Mouse (Mus musculus) lung, postnatal 4 days (tissue): ENCODE results near the gene Aldh2.
"Not testable (repeated sequence)": the region's sequence is repeated elsewhere in the genome, so short reads cannot be mapped to it uniquely, and the experiment has no call there.

ENCODE experiments used
- DNase-seq, 2 experiments: peaks; one replicate each; pipeline ENCODE4 v3.0.0; 2021

Gene Aldh2

DNA sequence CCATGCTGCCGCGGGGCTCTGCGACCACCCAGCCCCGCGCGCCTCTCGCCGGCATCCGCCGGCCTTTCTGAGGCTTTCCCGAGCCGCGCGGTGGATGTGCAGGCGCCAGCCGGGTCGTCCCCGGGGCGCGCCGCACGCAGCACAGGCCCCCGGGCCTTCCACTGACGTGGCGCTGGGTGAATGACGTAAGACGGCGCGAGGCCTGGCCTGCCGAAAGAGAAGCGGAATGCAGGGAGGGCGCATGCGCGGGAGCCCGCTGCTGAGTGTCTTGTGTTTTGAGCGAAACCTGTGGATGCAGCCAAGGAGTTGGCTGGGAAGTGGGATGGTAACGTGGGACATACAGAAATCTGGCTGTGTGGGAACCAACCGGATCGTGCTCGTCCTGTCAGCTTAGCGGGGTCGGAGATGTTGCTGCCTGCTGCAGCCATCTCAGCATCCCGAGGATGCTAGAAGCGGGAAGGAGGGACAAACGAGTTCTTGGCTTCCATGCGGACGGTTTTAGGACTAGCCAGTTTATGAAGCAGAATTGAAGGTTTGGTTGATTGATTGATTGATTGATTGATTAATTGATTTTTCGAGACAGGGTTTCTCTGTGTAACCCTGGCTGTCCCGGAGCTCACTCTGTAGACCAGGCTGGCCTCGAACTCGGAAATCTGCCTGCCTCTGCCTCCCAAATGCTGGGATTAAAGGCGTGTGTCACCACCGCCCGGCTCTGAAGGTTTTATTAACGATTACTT is 47.7 kb downstream of the Aldh2 start, which contains the start of gene Mapkapk5:
Mapkapk5 (minus strand) TSS at position 113 of the 737 bp plus-strand sequence.
- DNase-seq, result peak; percentile 98

DNA sequence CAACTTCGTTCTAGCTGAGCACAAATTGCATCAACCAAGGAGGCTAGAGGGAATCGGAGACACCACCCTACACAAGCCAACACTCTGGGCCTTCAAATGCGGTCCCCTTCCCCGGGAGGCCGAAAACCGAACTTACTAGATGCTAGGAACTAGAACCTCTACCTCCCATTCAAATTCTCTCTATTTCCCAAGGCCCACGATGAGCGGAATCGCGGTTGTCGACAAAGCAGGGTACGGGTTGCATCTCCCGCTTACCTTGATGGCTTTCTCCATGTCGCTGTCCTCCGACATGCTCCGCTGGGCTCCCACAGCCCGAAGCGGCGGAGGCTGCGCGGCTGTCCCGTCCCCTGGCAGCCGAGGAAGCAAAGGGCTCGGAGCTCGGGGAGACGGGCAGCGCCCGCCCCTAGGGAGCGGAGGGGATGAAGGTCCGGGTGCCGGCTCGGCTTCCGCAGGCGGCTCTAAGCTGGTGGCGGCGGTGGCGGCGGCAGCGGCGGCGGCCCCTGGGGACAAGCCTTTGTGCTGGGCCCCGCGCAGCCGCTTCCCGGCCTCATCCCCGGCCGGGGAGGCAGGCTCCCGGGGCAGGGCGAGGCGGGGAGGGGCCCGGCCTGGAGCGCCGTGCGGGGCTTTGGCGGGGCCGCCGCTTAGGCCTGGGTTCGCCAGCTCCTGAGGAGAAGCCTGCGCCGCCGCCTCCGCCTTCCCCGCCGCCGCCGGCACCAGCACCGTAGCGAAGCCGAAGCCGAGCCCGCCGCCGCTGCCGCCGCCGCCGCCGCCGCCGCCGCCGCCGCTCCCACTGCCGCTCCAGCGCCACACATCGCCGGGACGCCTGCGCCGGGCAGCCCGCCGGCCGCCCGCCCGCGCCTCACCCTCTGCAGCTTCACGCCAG is 48.5 kb downstream of the Aldh2 start, which contains the start of the genes Adam1a and Gm42878:
Adam1a (minus strand) TSS at position 573 of the 883 bp plus-strand sequence.
Gm42878 (minus strand) TSS at position 573 of the 883 bp plus-strand sequence.
- peak; percentile 60 to 69 for DNase-seq

DNA sequence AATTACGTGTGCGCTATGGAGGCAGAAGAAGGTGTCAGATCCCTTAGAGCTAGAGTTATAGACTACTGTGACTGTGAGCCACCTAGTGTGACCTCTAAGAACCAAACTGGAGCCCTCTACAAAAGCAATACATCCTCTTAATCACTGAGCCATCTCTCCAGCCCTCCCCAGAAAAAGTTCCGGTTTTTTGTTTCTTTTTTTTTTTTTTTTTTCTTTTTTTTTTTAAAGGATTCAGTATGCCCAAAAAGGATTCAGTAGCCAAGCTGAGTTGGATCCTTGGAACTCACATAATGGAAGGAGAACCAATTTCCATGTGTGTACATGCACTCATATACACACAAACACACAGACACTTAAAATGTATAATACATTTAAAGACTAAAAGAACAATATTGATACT is 50.3 kb downstream of the Aldh2 start:
- DNase-seq, result no peak

DNA sequence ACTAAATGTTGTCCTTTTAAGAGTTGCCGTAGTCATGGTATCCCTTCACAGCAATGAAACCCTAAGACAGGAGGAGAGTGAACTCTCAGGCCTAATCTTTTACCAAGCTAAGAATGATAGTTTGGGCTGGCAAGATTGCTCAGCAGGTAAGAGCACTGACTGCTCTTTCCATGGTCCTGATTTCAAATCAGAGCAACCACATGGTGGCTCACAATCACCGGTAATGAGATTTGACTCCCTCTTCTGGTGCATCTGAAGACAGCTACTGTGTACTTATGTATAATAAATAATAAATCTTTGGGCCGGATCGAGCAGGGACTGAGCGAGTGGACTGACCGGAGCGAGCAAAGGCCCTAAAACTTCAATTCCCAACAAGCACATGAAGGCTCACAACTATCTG is 52.4 kb downstream of the Aldh2 start:
- no peak for DNase-seq

DNA sequence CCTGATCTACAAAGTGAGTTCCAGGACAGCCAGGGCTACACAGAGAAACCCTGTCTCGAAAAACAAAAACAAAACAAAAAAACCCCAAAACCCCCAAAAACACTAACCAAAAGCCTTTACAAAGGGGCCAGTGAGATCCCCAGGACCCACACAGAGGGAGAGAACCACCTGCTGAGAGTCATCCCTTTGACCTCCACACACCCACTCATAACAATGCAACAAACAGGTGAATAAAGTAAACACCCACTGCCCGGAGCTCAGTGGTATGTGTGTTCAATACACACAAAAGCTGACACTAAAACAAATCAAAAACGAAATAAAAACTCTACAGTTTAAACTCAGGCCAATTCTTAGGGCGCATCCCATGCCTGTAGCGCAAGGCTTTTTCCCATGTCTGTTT is 53.6 kb downstream of the Aldh2 start:
- DNase-seq, result no peak

DNA sequence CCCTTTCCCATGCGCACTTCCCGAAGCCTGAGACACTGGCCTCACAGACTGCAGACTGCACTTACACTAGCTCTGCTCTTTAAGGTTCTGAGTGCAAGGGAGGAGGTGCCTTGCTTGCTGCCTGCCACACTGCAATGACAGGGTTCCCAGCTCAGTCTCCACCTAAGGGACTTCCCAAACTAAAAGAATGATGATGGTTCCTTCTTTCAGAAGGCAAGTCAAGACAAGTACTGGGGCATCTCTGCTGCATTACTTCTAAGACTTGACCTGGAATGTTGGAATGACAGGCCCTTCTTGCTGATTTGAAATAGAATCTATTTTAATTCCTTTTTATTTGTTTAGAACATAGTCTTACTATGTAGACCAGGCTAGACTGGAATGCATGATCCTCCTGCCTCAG is 56.0 kb downstream of the Aldh2 start:
- no peak for DNase-seq

DNA sequence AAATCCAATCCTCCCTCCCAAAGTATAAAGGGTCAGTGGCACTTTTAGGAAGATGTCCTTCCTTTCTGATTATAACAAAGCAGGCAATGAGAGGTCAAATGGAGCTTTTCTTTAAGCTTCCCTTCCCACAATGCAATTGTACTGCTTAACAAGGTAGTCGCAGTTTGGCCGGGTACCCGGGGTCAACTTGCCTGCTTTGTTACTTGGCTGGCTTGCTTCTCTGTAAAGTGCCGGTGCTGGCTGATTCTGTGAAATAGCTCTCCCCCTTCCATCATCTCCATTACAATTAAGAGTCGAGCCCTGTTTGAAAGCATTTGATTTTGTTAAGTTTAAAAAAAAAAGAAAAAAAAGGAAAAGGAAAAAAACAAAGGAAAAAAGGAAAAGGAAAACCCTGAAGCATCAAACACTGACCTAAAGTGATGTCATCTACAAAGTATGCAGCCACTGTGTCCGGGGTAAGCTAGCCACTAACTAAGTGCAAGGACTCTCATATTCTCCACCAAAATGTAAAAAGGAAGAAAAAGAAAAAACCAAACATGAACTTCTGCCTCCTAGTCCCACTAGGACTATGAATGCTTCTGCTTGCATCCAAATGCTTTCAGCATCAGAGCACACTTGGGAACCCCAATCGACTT is 56.6 kb downstream of the Aldh2 start:
- no peak for DNase-seq

DNA sequence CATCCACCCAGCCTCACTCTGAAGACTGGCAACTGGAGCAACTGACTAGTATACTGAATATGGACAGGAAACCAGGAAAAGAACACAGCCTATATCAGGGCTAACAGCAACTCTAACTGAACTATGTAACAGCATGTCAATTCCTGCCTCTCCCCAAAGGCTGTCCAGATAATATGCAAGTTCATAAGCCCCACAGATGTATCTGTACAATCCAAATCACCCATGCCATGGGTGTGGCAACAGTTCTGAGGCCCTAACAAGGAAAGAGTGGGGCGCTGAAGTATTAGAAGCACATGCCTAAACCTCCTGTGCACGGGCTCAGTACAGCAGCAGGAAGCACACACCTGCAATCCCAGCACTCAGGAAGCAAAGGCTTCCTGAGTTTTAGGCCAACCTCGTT is 58.5 kb downstream of the Aldh2 start:
- DNase-seq, result no peak

DNA sequence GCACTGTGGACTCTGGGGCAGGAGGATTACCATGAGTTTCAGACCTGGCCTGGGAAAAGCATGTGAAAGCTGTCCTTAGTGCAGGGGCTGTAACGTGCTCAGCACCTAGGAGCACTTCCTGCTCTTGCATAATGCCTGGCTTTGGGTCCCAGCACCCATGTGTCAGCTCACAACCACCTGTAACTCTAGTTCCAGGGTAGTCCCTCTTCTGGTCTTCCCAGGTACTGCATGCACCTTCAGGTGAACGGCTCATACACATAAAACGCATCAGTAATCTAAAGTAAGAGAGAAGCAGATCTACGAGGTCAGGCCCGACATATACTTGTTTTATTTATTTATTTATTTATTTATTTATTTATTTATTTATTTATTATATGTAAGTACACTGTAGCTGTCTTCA is 59.1 kb downstream of the Aldh2 start:
- DNase-seq, result no peak

DNA sequence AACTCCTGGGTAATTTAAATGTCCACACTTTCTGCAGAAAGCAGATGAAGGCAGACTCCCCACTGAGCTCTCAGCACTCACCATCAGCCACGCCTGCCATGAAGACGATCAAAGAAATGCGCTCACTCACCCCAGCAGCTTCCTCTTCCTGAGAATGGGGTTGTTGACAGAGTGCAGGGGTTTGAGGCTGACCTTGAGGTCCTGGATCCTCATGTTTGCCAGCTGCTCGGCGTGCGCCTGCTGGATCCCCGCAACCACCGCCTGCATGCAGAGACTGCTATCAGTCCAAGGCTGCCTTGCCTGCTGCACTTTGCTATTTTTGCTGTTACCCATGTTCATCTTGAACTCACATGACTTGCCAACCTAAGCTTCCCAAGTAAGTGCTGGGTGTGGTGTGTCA is 66.7 kb downstream of the Aldh2 start:
- DNase-seq, result peak; percentile 11 to 61

DNA sequence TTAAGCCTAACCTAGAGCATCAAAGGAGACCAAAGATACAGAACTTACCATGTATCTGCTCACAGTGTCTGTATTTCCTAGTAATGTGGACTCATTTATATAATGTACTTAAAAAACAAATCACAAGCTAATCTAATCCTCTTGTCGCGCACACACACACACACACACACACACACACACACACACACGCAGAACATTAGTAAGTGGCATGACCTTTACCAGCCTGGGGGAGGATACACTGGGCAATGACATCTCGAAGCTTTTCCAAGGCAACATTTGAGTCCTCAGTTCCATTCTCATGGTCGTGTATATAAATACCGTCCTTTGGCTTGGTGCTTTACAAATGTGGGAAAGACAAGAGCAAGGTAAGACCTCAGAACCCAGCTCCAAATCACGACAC is 67.1 kb downstream of the Aldh2 start:
- DNase-seq, result no peak

DNA sequence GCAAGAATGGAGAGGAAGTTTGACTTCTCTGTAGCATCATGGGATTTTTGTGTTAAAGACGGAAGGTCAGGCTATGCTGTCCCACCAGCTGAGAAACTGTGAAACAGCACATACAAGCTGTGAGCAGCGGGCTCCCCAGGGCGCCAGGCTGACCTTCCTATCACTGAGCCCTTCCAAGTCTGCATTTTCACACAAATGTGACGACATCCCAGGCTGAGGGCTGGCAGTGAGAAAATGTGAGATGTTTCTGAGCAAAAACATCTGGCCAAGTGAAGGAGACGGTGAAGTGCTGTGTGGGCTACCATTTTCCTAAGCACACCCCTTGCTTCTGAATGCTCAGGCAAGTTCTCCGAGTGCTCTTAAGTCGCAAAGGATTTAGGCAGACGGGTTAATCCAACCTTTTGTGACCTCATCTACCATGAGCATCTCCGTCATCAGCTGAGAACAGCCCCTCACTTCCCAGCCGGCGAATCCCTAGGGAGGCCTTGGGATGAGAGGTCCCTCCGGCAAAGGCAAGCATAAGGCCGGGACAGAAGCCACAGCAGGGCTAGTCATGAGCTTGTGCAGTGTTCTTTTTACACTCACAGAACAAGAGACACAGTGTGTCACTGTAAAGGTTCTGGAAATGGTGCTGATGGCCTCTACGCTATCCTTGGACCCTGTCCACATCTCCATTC is 67.7 kb downstream of the Aldh2 start:
- DNase-seq, result peak; percentile 40 to 76

DNA sequence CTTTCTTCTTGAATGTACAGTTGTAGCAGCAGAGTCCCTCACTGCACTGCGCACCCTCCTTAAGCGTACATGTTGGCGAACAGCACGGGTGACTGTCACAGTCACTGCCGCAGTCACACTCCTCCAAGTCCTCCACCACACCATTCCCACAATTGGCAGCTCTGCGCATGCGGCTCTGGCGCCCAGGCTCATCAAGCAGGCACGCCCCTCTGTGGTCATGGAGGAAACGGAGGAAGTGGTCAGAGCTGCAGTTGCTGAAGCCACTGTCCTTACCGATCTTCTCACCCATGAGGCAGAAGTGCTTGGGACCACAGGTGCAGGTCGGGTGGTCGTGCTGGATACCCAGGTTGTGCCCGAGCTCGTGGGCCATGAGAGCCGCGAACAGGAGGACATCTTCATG is 73.9 kb downstream of the Aldh2 start:
- DNase-seq, result not testable (repeated sequence)

DNA sequence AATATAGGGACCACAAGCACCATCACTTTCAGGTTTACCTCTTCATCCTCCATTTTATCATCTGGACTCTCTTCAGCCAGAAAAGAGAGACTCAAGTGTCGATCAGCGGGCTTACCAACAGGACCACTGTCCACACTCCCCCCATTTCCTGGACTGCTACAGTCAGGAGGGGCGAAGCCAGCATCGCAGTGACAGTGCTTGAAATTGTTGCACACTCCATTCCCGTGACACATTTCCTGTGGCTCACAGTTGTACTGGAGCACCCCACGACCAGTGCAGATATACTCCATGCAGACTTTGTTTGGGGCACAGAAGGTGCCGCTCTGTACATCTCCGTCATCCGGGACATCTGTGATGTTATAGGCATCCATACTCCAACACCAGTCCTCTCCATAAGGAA is 74.6 kb downstream of the Aldh2 start:
- DNase-seq, result no peak
